Mouse (Mus musculus): ENCODE data around the gene 6330409D20Rik.
A peak's percentile ranks its signal among the peaks of the same experiment; 100 is the strongest.

6330409D20Rik gene

GRCm38 (mm10) chr2:32756674-32757055, 15.8 kb upstream of the 6330409D20Rik start:
- no peak for DNase-seq (ENCODE audit: low spot score)

GRCm38 (mm10) chr2:32752181-32752580, 11.4 kb upstream of the 6330409D20Rik start:
- no peak for DNase-seq (ENCODE audit: low spot score)

GRCm38 (mm10) chr2:32751665-32752033, 10.8 kb upstream of the 6330409D20Rik start:
- no peak for DNase-seq (ENCODE audit: low spot score)

DNA sequence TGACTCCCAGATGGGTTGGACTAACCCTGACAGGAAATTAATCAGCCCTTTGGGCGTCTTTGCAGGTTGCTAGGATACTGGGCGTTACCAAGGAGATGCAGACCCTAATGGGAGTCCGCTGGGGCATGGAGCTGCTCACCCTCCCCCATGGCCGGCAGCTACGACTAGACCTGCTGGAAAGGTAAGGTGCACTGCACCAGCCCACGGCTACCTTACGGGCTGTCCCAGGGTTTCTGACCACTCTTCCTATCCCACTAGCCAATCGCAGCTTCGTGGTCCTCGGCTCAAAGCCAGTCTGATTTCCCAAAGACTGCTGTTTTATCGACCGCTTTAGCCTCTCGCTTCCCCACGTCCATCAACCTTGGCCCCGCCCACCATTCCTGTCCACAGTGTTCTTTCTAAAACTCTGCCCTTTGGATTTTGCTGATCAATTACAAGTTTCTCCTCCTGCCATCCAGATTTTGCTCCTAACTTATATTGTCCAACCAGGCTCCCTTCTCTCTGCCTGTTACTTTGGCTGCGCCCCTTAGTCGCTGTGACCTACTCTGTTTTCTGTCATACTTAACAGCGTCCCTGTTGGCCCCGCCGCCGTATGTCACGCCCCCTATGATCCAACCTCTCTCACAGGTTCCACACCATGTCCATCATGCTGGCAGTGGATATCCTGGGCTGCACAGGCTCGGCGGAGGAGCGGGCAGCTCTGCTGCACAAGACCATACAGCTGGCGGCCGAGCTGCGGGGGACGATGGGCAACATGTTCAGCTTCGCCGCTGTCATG, 10.3 kb upstream of the 6330409D20Rik start:
- DNase-seq (ENCODE audit: low spot score): no peak

DNA sequence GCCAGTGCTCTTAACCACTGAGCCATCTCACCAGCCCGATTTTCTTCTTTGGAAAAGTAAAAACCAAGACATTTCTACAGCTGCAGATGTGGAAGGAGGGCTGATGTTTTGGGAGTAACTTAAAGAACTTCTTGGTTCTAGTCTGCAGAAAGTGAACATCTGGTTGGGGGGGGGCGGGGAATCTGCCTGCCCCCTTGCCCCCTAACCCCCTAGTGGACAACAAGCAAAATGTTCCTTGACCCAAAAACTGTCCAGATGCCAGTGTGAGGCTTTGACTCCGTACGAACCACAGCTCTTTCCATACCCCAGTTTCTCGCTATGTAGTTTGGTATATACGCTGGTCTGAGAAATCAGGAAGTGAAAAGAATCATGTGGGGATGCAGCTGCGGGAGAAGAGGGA, 9.4 kb upstream of the 6330409D20Rik start:
- DNase-seq (ENCODE audit: low spot score): no peak

- no peak for DNase-seq (ENCODE audit: low spot score)
These were observed 8.3 kb upstream of the 6330409D20Rik start for GRCm38 (mm10) chr2:32749082-32749481.

DNA sequence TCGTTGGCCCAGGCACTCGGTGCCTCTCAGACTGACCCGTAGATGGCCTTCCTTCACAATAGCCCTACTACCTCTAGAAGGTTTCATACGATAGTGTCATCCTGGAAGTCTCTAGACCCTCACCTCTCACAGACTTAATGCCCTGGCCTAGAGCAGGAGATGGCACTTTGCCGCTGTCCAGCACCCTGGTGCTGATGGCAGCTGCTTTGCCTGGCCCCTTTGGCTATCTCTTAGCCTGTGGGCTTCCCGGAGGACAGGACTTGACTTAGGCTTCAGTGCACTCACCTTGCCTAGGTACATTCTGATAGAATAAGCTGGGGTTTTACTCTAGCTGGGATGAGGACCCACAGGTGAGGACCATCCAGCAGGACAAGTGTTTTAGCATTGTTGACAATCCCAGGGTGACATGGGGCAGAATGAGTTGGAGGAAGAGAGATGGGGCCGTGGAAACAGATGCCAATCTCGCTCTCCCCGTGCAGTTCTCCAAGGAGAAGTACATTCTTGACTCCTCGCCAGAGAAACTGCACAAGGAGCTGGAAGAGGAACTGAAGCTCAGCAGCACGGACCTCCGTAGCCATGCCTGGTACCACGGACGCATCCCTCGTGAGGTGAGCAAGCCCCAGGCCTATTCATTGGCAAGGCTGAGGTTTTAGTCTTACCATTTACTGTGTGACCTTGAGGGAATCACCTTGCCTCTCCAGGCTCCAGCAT, 3.6 kb upstream of the 6330409D20Rik start:
- no peak for DNase-seq (ENCODE audit: low spot score)

GRCm38 (mm10) chr2:32742173-32742531, 1.3 kb upstream of the 6330409D20Rik start:
- DNase-seq (ENCODE audit: low spot score): no peak

- no peak for DNase-seq (ENCODE audit: low spot score)
These were observed 707 bp upstream of the 6330409D20Rik start for GRCm38 (mm10) chr2:32741273-32742172.

GRCm38 (mm10) chr2:32739311-32739710, 1.5 kb downstream of the 6330409D20Rik start:
- no peak for DNase-seq (ENCODE audit: low spot score)

GRCm38 (mm10) chr2:32737008-32737407, 3.8 kb downstream of the 6330409D20Rik start:
- no peak for DNase-seq (ENCODE audit: low spot score)

DNA sequence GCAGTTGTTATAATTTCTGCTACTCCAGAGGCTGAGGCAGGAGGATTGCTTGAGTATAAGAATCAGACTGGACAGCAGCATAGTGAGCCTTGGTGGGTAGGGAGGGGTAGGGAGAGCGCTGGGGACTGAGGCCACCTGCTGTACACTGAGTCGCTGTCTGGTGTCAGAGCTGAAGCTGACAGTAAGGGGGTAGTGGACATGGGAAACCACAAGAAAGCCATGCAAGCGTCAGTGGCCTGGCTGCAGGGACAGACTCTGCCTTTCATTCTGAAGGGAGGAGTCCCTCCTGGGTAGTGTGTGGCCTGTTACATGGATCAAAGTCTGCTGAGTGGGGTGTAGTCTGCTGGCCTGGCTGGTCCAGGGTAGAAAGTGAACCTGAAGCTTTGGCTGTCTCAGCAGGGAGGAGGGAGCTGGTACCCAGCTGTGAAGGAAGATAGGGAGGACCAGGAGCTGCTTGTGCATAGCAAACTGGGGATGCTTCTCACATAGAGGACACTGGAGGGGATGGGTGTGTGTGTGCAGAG, 4.4 kb downstream of the 6330409D20Rik start:
- no peak for DNase-seq (ENCODE audit: low spot score)

- no peak for DNase-seq (ENCODE audit: low spot score)
These were observed 5.9 kb downstream of the 6330409D20Rik start for GRCm38 (mm10) chr2:32734933-32735332.

DNA sequence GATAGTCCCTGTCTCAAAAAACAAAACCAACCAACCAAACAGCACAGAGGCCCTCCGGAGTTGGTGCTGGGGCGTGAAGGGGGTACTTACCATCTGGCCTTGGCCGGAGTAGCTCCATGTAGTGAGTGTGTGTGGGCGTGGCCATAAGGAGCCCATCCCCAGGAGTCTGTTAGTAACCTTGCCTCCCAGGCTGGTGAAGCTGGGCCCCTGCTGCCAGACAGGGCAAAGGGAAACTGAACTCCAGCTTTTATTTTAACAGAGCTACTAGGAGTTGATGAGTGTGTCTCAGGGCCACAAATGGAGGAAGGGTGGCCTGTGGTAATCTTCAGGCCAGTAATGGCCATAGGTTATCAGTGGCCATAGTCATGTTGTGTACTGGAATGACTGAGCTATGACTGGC, 6.3 kb downstream of the 6330409D20Rik start:
- no peak for DNase-seq (ENCODE audit: low spot score)

- DNase-seq (ENCODE audit: low spot score): no peak
These were observed 8.1 kb downstream of the 6330409D20Rik start for GRCm38 (mm10) chr2:32732695-32733094.

- no peak for DNase-seq (ENCODE audit: low spot score)
These were observed 8.9 kb downstream of the 6330409D20Rik start for GRCm38 (mm10) chr2:32731911-32732310.

- no peak for DNase-seq (ENCODE audit: low spot score)
These were observed 10.0 kb downstream of the 6330409D20Rik start for GRCm38 (mm10) chr2:32730854-32731253.

- DNase-seq (ENCODE audit: low spot score): no peak
These were observed 11.3 kb downstream of the 6330409D20Rik start for GRCm38 (mm10) chr2:32729547-32729946.

DNA sequence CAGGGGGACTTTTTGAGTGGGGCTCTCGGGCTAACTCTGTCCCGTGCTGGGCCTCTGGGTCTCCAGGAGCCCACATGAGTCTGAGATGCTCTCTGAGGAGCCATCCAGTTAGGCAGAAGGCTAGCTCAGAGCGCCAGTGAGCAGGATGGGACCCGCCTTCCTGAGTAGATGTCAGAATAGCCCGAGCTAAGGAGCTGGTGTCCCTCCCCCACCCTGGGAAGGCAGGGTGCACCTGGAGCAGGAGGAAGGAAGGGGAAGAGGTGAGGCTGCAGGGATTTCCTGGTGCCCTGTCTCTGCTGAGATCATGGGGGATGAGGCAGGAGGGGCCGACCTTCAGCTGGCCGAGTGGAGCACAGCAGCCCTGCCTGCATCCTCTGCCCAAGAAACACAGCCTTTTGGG, 12.4 kb downstream of the 6330409D20Rik start:
- DNase-seq (ENCODE audit: low spot score): no peak

DNA sequence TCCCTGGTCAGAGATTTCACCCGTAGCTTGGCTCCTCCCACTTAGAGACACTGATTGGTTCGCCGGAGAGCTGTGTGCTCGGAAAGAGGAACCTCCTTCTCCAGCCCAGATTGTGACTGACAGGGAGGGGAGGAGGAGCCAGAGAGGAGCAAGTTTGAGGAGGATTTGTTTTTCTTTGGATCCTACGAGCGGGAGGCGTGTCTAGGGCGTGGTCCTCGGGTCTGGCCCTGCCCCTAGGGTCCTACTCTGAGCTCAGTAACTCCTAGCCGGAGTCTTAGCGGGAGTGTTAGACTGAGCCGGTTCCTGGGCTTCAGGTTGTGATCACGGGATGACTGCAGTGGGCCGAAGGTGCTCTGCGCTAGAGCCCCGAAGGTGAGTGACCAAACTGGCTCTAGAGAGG, 13.4 kb downstream of the 6330409D20Rik start:
- peak; percentile 59 for DNase-seq (ENCODE audit: low spot score)

- no peak for DNase-seq (ENCODE audit: low spot score)
These were observed 15.7 kb downstream of the 6330409D20Rik start for GRCm38 (mm10) chr2:32724832-32725790.
